ENCODE assay signal across 8 mouse cellular contexts in genomic region chr5:140644702-140645201, GRCm38 (mm10). TPM values are rescaled to one million over a fixed set of nuclear protein-coding genes. Genes with fewer than 3 reads are reported as not detected.
DNase-seq lines count a peak whose midpoint lies in the region; ATAC-seq and TF ChIP-seq lines count a peak whose summit lies in the region.

No protein-coding gene starts in this region.

- no peak overlapping the region for H3K4me2 ChIP-seq in stomach, embryonic 14.5 days (replicated peaks; ENCODE audit: low read depth, low read length)
- H3K4me2 ChIP-seq in stomach, postnatal 0 days (replicated peaks; ENCODE audit: low read depth): no peak overlapping the region
- peak overlapping the region; percentile 12; the same call in 1 of the 2 replicates for H3K4me2 ChIP-seq in heart, embryonic 14.5 days (ENCODE audit: low read length)
- peak overlapping the region; percentile 88; the same call in 1 of the 2 replicates for H3K4me2 ChIP-seq in neural tube, embryonic 14.5 days (ENCODE audit: low read depth, low read length)

- H3K36me3 ChIP-seq in stomach, embryonic 14.5 days (ENCODE audit: control insufficient read depth, insufficient read depth, low read length): peaks cover 16% of the 10 kb centered on the region; the same call in 1 of the 2 replicates
- no peaks in the 10 kb centered on the region; the same call in 1 of the 2 replicates for H3K36me3 ChIP-seq in stomach, postnatal 0 days (ENCODE audit: control insufficient read depth, insufficient read depth, low read length)
- peaks cover 24% of the 10 kb centered on the region for H3K36me3 ChIP-seq in heart, embryonic 14.5 days (ENCODE audit: control insufficient read depth, insufficient read depth, low read length)
- peaks cover 66% of the 10 kb centered on the region for H3K36me3 ChIP-seq in limb, embryonic 10.5 days
- peaks cover 5% of the 10 kb centered on the region for H3K36me3 ChIP-seq in neural tube, embryonic 14.5 days (ENCODE audit: control insufficient read depth, insufficient read depth, low read length)

- no peaks in the 10 kb centered on the region for H3K9me3 ChIP-seq in stomach, embryonic 14.5 days (ENCODE audit: control insufficient read depth, low read depth, low read length)
- no peaks in the 10 kb centered on the region for H3K9me3 ChIP-seq in stomach, postnatal 0 days (ENCODE audit: control insufficient read depth, low read length)
- H3K9me3 ChIP-seq in heart, embryonic 14.5 days (ENCODE audit: control insufficient read depth, low read length): no peaks in the 10 kb centered on the region
- H3K9me3 ChIP-seq in limb, embryonic 10.5 days (replicated peaks): no peaks in the 10 kb centered on the region
- no peaks in the 10 kb centered on the region for H3K9me3 ChIP-seq in neural tube, embryonic 14.5 days (ENCODE audit: control insufficient read depth, low read length)

- no peak for ATAC-seq in stomach, embryonic 14.5 days (ENCODE audit: insufficient number of reproducible peaks, insufficient read depth, low FRiP score, low read depth)
- ATAC-seq in stomach, postnatal 0 days (ENCODE audit: low FRiP score, low TSS enrichment): no peak
- no peak for ATAC-seq in heart, embryonic 14.5 days (ENCODE audit: insufficient number of reproducible peaks, insufficient read depth, low FRiP score, low read depth)
- no peak for ATAC-seq in neural tube, embryonic 14.5 days (ENCODE audit: low read depth)
- no peak for ATAC-seq in frontal cortex, adult (ENCODE audit: low TSS enrichment)

- no peak overlapping the region for H3K9ac ChIP-seq in stomach, embryonic 14.5 days (replicated peaks; ENCODE audit: low read depth, low read length)
- no peak overlapping the region for H3K9ac ChIP-seq in stomach, postnatal 0 days (ENCODE audit: low read length)
- 0 out of 2 replicates have a peak overlapping the region, but pooled peaks have one; percentile 25 for H3K9ac ChIP-seq in heart, embryonic 14.5 days (ENCODE audit: low read length)
- no peak overlapping the region for H3K9ac ChIP-seq in neural tube, embryonic 14.5 days (replicated peaks; ENCODE audit: low read depth, low read length)

- TF ChIP-seq CTCF in stomach, postnatal 0 days (IDR thresholded peaks at IDR 0.05; ENCODE audit: low read depth): no peak

- no peaks in the 10 kb centered on the region for H3K27me3 ChIP-seq in stomach, embryonic 14.5 days (ENCODE audit: control insufficient read depth, insufficient read depth, low read length)
- H3K27me3 ChIP-seq in stomach, postnatal 0 days (ENCODE audit: control insufficient read depth, insufficient read depth, low read length): no peaks in the 10 kb centered on the region
- H3K27me3 ChIP-seq in heart, embryonic 14.5 days (ENCODE audit: control insufficient read depth, insufficient read depth, low read length): no peaks in the 10 kb centered on the region
- H3K27me3 ChIP-seq in limb, embryonic 10.5 days (ENCODE audit: low read depth, poor library complexity, severe bottlenecking): no peaks in the 10 kb centered on the region
- no peaks in the 10 kb centered on the region for H3K27me3 ChIP-seq in neural tube, embryonic 14.5 days (ENCODE audit: control insufficient read depth, insufficient read depth, low read length)

- H3K4me3 ChIP-seq in stomach, embryonic 14.5 days (ENCODE audit: low read depth, low read length): no peak overlapping the region
- no peak overlapping the region for H3K4me3 ChIP-seq in stomach, postnatal 0 days (ENCODE audit: low read depth, low read length)
- H3K4me3 ChIP-seq in heart, embryonic 14.5 days (ENCODE audit: control insufficient read depth in 1 of 2, insufficient read depth in 1 of 2, low read depth in 1 of 2, low read length in 2 of 2): no peak overlapping the region
- no peak overlapping the region for H3K4me3 ChIP-seq in limb, embryonic 10.5 days
- H3K4me3 ChIP-seq in neural tube, embryonic 14.5 days (ENCODE audit: low read depth, low read length): no peak overlapping the region; the same call in 1 of the 2 replicates

- peaks cover 44% of the 10 kb centered on the region for H3K4me1 ChIP-seq in stomach, embryonic 14.5 days (ENCODE audit: control insufficient read depth, insufficient read depth, low read length)
- H3K4me1 ChIP-seq in stomach, postnatal 0 days (replicated peaks; ENCODE audit: control insufficient read depth, insufficient read depth): peaks cover 10% of the 10 kb centered on the region
- peaks cover 53 to 70% of the 10 kb centered on the region in 2 experiments for H3K4me1 ChIP-seq in heart, embryonic 14.5 days (ENCODE audit: control insufficient read depth in 2 of 2, insufficient read depth in 2 of 2, low read length in 2 of 2)
- peaks cover 82% of the 10 kb centered on the region for H3K4me1 ChIP-seq in limb, embryonic 10.5 days
- peaks cover 63% of the 10 kb centered on the region for H3K4me1 ChIP-seq in neural tube, embryonic 14.5 days (ENCODE audit: control insufficient read depth, insufficient read depth, low read length)

- WGBS in stomach, embryonic 14.5 days: 65% methylated on average over 13 of the region's 15 CpGs
- WGBS in stomach, postnatal 0 days: 66% methylated on average over 15 of the region's 15 CpGs
- WGBS in heart, embryonic 14.5 days: 63% methylated on average over 15 of the region's 15 CpGs
- WGBS in limb, embryonic 10.5 days: 93% methylated on average over 15 of the region's 15 CpGs
- WGBS in neural tube, embryonic 14.5 days: 70% methylated on average over 15 of the region's 15 CpGs

- TF ChIP-seq EP300 in stomach, postnatal 0 days (optimal IDR thresholded peaks at IDR 0.05): no peak

- 0 out of 2 replicates have a peak overlapping the region, but pooled peaks have one; percentile 7 for H3K27ac ChIP-seq in stomach, embryonic 14.5 days (ENCODE audit: low read length)
- H3K27ac ChIP-seq in stomach, postnatal 0 days (replicated peaks): no peak overlapping the region
- peak overlapping the region; percentile 32 to 61 for H3K27ac ChIP-seq in heart, embryonic 14.5 days (replicated peaks in 1 of 2; ENCODE audit: control insufficient read depth in 1 of 2, insufficient read depth in 1 of 2, low read depth in 2 of 2, low read length in 2 of 2)
- peak overlapping the region; percentile 16; the same call in 1 of the 2 replicates for H3K27ac ChIP-seq in limb, embryonic 10.5 days
- H3K27ac ChIP-seq in neural tube, embryonic 14.5 days (ENCODE audit: low read depth, low read length): no peak overlapping the region

- DNase-seq in stomach, postnatal 0 days (ENCODE audit: low spot score): no peak
- no peak for DNase-seq in limb, embryonic 10.5 days (ENCODE audit: low spot score)
- no peak for DNase-seq in right cerebral cortex, adult 18-20 months
- no peak for DNase-seq in urinary bladder, postnatal 10 days (ENCODE audit: low spot score)

RNA-seq across cellular contexts. Expression of gene Ttyh3, which starts 4.1 kb away (rescaled TPM):
- polyA plus RNA-seq in stomach, embryonic 14.5 days (2014; fragmentation: Nextera tagmentation; extraction: Ambion mirVana): 41.9 and 43.1 TPM in 2 replicates
- 8.5 and 9.6 TPM in 2 replicates for polyA plus RNA-seq in stomach, postnatal 0 days (2015; fragmentation: Nextera tagmentation; extraction: Ambion mirVana)
- polyA plus RNA-seq in heart, embryonic 14.5 days (2014; fragmentation: Nextera tagmentation; extraction: Ambion mirVana): 32.8 and 35.7 TPM in 2 replicates
- polyA plus RNA-seq in limb, embryonic 10.5 days (2016; fragmentation: Nextera tagmentation; extraction: Ambion mirVana): 36.6 and 47.0 TPM in 2 replicates
- 85.5 and 89.4 TPM in 2 replicates for polyA plus RNA-seq in neural tube, embryonic 14.5 days (2014; fragmentation: Nextera tagmentation; extraction: Ambion mirVana)

RNA-seq across cellular contexts. Expression of gene Lfng, which starts 37.6 kb away (rescaled TPM):
- polyA plus RNA-seq in stomach, embryonic 14.5 days (2014; fragmentation: Nextera tagmentation; extraction: Ambion mirVana): 22.4 and 25.8 TPM in 2 replicates
- 11.1 and 11.4 TPM in 2 replicates for polyA plus RNA-seq in stomach, postnatal 0 days (2015; fragmentation: Nextera tagmentation; extraction: Ambion mirVana)
- 3.8 and 6.4 TPM in 2 replicates for polyA plus RNA-seq in heart, embryonic 14.5 days (2014; fragmentation: Nextera tagmentation; extraction: Ambion mirVana)
- polyA plus RNA-seq in limb, embryonic 10.5 days (2016; fragmentation: Nextera tagmentation; extraction: Ambion mirVana): 4.3 and 5.8 TPM in 2 replicates
- 17.7 and 18.2 TPM in 2 replicates for polyA plus RNA-seq in neural tube, embryonic 14.5 days (2014; fragmentation: Nextera tagmentation; extraction: Ambion mirVana)

RNA-seq across cellular contexts. Expression of gene Iqce, which starts 57.4 kb away (rescaled TPM):
- polyA plus RNA-seq in stomach, embryonic 14.5 days (2014; fragmentation: Nextera tagmentation; extraction: Ambion mirVana): 24.7 and 28.1 TPM in 2 replicates
- 5.6 and 6.0 TPM in 2 replicates for polyA plus RNA-seq in stomach, postnatal 0 days (2015; fragmentation: Nextera tagmentation; extraction: Ambion mirVana)
- 7.7 and 8.0 TPM in 2 replicates for polyA plus RNA-seq in heart, embryonic 14.5 days (2014; fragmentation: Nextera tagmentation; extraction: Ambion mirVana)
- 24.2 and 24.9 TPM in 2 replicates for polyA plus RNA-seq in limb, embryonic 10.5 days (2016; fragmentation: Nextera tagmentation; extraction: Ambion mirVana)
- 26.1 and 29.8 TPM in 2 replicates for polyA plus RNA-seq in neural tube, embryonic 14.5 days (2014; fragmentation: Nextera tagmentation; extraction: Ambion mirVana)

Comparison
In these comparisons a context has a peak if more than half of its experiments do, and no peak if none do; other contexts are left out.
1. H3K27ac ChIP-seq: peak in stomach, embryonic 14.5 days (single experiment), heart, embryonic 14.5 days (2 of 2) and limb, embryonic 10.5 days (single experiment); none in stomach, postnatal 0 days (single experiment) and neural tube, embryonic 14.5 days (single experiment).
2. H3K4me2 ChIP-seq: peak in heart, embryonic 14.5 days (single experiment) and neural tube, embryonic 14.5 days (single experiment); none in stomach, embryonic 14.5 days (single experiment) and stomach, postnatal 0 days (single experiment).